ENCODE assay signal across 26 mouse cellular contexts in the genomic region with DNA sequence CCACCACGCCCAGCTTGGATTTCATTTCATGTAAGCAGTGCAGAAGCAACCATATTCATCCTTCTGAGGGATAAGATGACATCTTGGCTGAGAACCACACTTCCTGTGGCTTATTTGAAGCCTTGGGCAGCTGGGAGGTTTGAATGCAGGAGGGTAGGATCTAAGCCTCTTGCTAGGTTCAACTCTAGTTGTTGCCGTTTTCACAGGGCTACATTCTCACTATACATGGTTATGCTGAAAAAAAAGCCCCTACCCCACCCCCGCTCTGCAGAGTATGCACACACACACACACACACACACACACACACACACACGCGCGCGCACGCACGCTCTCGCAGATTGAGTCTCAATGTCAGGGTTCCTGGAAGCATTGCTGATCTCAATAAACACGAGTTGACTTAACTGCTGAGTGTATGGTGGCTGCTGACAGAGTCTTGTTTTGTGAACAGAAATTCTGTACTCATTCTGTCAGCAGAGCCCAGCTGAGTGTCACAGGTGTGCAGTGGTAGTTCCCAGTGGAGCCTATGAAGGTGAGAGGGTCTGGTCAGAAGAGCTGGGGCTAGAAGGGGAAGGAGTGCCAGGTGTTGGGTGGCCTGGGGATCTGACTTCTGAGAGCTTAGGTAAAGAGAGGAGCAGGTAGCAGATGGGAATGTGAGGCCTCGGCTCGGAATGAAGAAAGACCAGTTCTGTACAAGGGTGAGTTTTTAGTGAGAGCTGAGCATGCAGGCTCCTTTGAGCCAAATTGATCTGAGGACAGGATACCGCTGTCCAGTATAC. TPM values are rescaled to one million over a fixed set of nuclear protein-coding genes. Genes with fewer than 3 reads are reported as not detected.
A peak's percentile ranks its signal among the peaks of the same experiment; 100 is the strongest.
DNase-seq lines count a peak whose midpoint lies in the region; ATAC-seq and TF ChIP-seq lines count a peak whose summit lies in the region.
"Had no signal": no experiment of that assay in that cellular context is flagged by ENCODE, and none has a peak within 500 bp of the region (broad histone marks: within the 10 kb centered on the region; RNA-seq: fewer than 3 reads in every experiment).

No protein-coding gene starts in this region.

- H3K9ac ChIP-seq in lung, embryonic 14.5 days, result no peak overlapping the region
- H3K9ac ChIP-seq: embryonic facial prominence, embryonic 12.5 days; forebrain, embryonic 12.5 days; hindbrain, embryonic 12.5 days; limb, embryonic 15.5 days; liver, embryonic 14.5 days; neural tube, embryonic 13.5 days had no signal

- H3K27ac ChIP-seq in lung, embryonic 14.5 days (ENCODE audit: low read depth), result peak overlapping the region; percentile 10; the same call in 1 of the 2 replicates
- H3K27ac ChIP-seq: embryonic facial prominence, embryonic 12.5 days; forebrain, embryonic 12.5 days; hindbrain, embryonic 12.5 days; left cerebral cortex, adult 2 months; limb, embryonic 15.5 days; liver, embryonic 14.5 days; neural tube, embryonic 13.5 days had no signal

- H3K9me3 ChIP-seq in lung, embryonic 14.5 days (ENCODE audit: low read depth, low read length), result no peaks in the 10 kb centered on the region
- H3K9me3 ChIP-seq: embryonic facial prominence, embryonic 12.5 days; forebrain, embryonic 12.5 days; hindbrain, embryonic 12.5 days; limb, embryonic 15.5 days; neural tube, embryonic 13.5 days had no signal

- 75% methylated on average over 14 of the region's 14 CpGs for WGBS in lung, embryonic 14.5 days

- peak; percentile 58; the same call in 1 of the 2 replicates for ATAC-seq in lung, embryonic 14.5 days (ENCODE audit: insufficient read depth)
- ATAC-seq: intestine, postnatal 0 days had no signal

- TF ChIP-seq CTCF in lung, embryonic 14.5 days (IDR thresholded peaks at IDR 0.05; ENCODE audit: low read depth), result no peak

- no peaks in the 10 kb centered on the region for H3K4me1 ChIP-seq in lung, embryonic 14.5 days (ENCODE audit: insufficient read depth)

- peak; percentile 34 for DNase-seq in lung, embryonic 14.5 days
- no peak for DNase-seq in lung, postnatal 25 days (ENCODE audit: low spot score)
- peak; percentile 17 for DNase-seq in 416B (ENCODE audit: low read depth)
- DNase-seq in CD4-positive helper T cell, adult 2 months (ENCODE audit: low read depth, low spot score), result peak; percentile 61
- peak; percentile 83 for DNase-seq in thymus, postnatal 0 days (ENCODE audit: low spot score)
- no peak for DNase-seq in natural killer cell, adult 2 months (ENCODE audit: low spot score in 2 of 2)
- DNase-seq in urinary bladder, postnatal 10 days (ENCODE audit: low spot score), result no peak
- DNase-seq in right cerebral cortex, postnatal 25 days, result no peak
- DNase-seq: adrenal gland, adult 8-10 months; cerebellum, adult 11-12 months; cerebellum, postnatal 10 days; gastrocnemius, postnatal 36 days; heart, postnatal 10 days; kidney, postnatal 36 days; left cerebral cortex, postnatal 4 days; lung, postnatal 4 days; midbrain, embryonic 14.5 days; right cerebral cortex, postnatal 4 days had no signal

- peaks cover 29% of the 10 kb centered on the region for H3K36me3 ChIP-seq in lung, embryonic 14.5 days (ENCODE audit: insufficient read depth)

- no peak overlapping the region for H3K4me2 ChIP-seq in lung, embryonic 14.5 days
- H3K4me2 ChIP-seq: embryonic facial prominence, embryonic 12.5 days; forebrain, embryonic 12.5 days; hindbrain, embryonic 12.5 days; limb, embryonic 15.5 days; neural tube, embryonic 13.5 days had no signal

- no peaks in the 10 kb centered on the region for H3K27me3 ChIP-seq in lung, embryonic 14.5 days (ENCODE audit: insufficient read depth, low read length)
- H3K27me3 ChIP-seq: embryonic facial prominence, embryonic 12.5 days; forebrain, embryonic 12.5 days; hindbrain, embryonic 12.5 days; limb, embryonic 15.5 days; neural tube, embryonic 13.5 days had no signal

- H3K4me3 ChIP-seq in lung, embryonic 14.5 days (ENCODE audit: low read depth, low read length), result no peak overlapping the region
- H3K4me3 ChIP-seq: embryonic facial prominence, embryonic 12.5 days; forebrain, embryonic 12.5 days; hindbrain, embryonic 12.5 days; left cerebral cortex, adult 2 months; limb, embryonic 15.5 days; neural tube, embryonic 13.5 days had no signal

RNA-seq across cellular contexts. Expression of a gene that starts 5.1 kb away (rescaled TPM):
- 4.2 and 4.8 TPM in 2 replicates for polyA plus RNA-seq in lung, embryonic 14.5 days (2014; fragmentation: Nextera tagmentation; extraction: Ambion mirVana)
- polyA plus RNA-seq in thymus, postnatal 0 days (2015; fragmentation: Nextera tagmentation; extraction: Ambion mirVana), result 4.6 and 5.6 TPM in 2 replicates

RNA-seq across cellular contexts. Expression of a gene that starts 5.2 kb away (rescaled TPM):
- 16.2 and 17.6 TPM in 2 replicates for polyA plus RNA-seq in lung, embryonic 14.5 days (2014; fragmentation: Nextera tagmentation; extraction: Ambion mirVana)
- 34.2 and 35.2 TPM in 2 replicates for polyA plus RNA-seq in thymus, postnatal 0 days (2015; fragmentation: Nextera tagmentation; extraction: Ambion mirVana)

Comparison
In these comparisons a context has a peak if more than half of its experiments do, and no peak if none do; other contexts are left out.
1. DNase-seq: peak in lung, embryonic 14.5 days (single experiment), 416B (single experiment), CD4-positive helper T cell, adult 2 months (single experiment) and thymus, postnatal 0 days (single experiment); none in lung, postnatal 25 days (single experiment), natural killer cell, adult 2 months (0 of 2), urinary bladder, postnatal 10 days (single experiment) and right cerebral cortex, postnatal 25 days (single experiment).